Mouse (Mus musculus): ENCODE data around the gene Uts2r.

DNA sequence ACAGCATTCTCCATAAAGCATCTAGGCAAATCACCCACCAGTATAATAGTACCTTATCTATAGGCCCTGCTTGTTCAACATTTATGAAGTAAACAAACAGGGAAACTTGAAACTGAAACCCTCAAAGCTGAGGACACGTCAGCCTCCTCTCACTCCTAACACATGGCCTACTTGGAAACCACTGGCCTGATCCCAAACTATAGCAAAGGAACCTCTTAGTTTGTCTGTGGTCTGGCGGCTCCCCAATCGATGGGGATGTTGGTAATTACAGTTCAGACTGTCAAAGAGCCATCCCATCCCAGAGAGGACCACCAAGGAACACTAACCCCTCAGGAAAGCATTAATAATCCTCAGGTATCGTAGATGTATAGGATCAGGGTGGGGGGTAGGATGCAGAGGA lies 39.8 kb downstream of the Uts2r start:
- no peak for TF ChIP-seq POLR2A (IDR thresholded peaks at IDR 0.05; ENCODE audit: low read depth, low read length)
- TF ChIP-seq CTCF (IDR thresholded peaks at IDR 0.05; ENCODE audit: borderline replicate concordance, insufficient read depth, low read length) = no peak

Data from embryonic fibroblast, embryonic 13.5 days (primary cell).